Mouse (Mus musculus) midbrain, postnatal 0 days (tissue): Measurements from ENCODE around the gene Sept9. TPM values are rescaled to one million over a fixed set of nuclear protein-coding genes. Genes with fewer than 3 reads are reported as not detected.
A peak's percentile ranks its signal among the peaks of the same experiment; 100 is the strongest.

ENCODE experiments used
- ATAC-seq: fragments of 200-750 bp; cut with Nextera tagmentation; 2 replicates; pipeline ENCODE4 v1.8.0; 2017; ENCODE audit warnings: moderate number of reproducible peaks, mild to moderate bottlenecking, moderate TSS enrichment, moderate library complexity; ENCODE audit not compliant: low FRiP score
- DNase-seq: peaks from one replicate; pipeline ENCODE4 v3.0.0-alpha.2; 2015; ENCODE audit warnings: low spot score
- H3K27ac ChIP-seq: fragments of 300-500 bp; sonication (generic); 2 replicates; pipeline ENCODE4 v1.5.1; 2014; ENCODE audit warnings: low read depth, mild to moderate bottlenecking, low read length, mixed read lengths
- H3K27me3 ChIP-seq: fragments of 300-500 bp; sonication (generic); 2 replicates; pipeline ENCODE4 v1.6.1; 2014; ENCODE audit warnings: low read length, control low read depth, mixed read lengths; ENCODE audit not compliant: insufficient read depth
- H3K36me3 ChIP-seq: fragments of 300-500 bp; sonication (generic); 2 replicates; pipeline ENCODE4 v1.6.1; 2014; ENCODE audit warnings: low read length, control low read depth, mixed read lengths; ENCODE audit not compliant: insufficient read depth
- H3K4me1 ChIP-seq: fragments of 300-500 bp; sonication (generic); 2 replicates; pipeline ENCODE4 v1.6.1; 2014; ENCODE audit warnings: mild to moderate bottlenecking, control low read depth, antibody characterized with exemption, low read length, mixed read lengths; ENCODE audit not compliant: insufficient read depth
- H3K4me2 ChIP-seq: fragments of 300-500 bp; sonication (generic); 2 replicates; pipeline ENCODE4 v1.6.1; 2014; ENCODE audit warnings: low read depth, mild to moderate bottlenecking, low read length, mixed read lengths; ENCODE audit not compliant: poor library complexity, severe bottlenecking
- H3K4me3 ChIP-seq: fragments of 300-500 bp; sonication (generic); 2 replicates; pipeline ENCODE4 v1.5.1; 2014; ENCODE audit warnings: low read depth, mild to moderate bottlenecking, low read length, moderate library complexity
- H3K9ac ChIP-seq: fragments of 300-500 bp; sonication (generic); replicated peaks from 2 replicates; pipeline ENCODE4 v1.6.1; 2014; ENCODE audit warnings: mild to moderate bottlenecking, low read length, moderate library complexity, mixed read lengths; ENCODE audit not compliant: poor library complexity, severe bottlenecking
- H3K9me3 ChIP-seq: fragments of 300-500 bp; sonication (generic); 2 replicates; pipeline ENCODE4 v1.6.1; 2016; ENCODE audit warnings: low read length, control low read depth
- CTCF ChIP-seq: IDR thresholded peaks from 2 replicates; pipeline ENCODE4 v1.5.1; 2016; ENCODE audit warnings: antibody characterized with exemption, mild to moderate bottlenecking
- WGBS: fragments of 180-500 bp; shearing (Covaris S2); extraction: QIAGEN DNeasy Blood & Tissue Kit; methylation state at CpG from one replicate; pipeline ENCODE4 v1.1.7; 2014; 5-methylcytosine and 5-hydroxymethylcytosine counted together
- polyA plus RNA-seq: library from polyadenylated mRNA; unstranded; fragments of >200 nt; fragmentation: Nextera tagmentation; extraction: Ambion mirVana; gene quantifications from 2 replicates; pipeline ENCODE4 v1.2.1, GENCODE M21; 2015
- total RNA-seq: library from RNA; depleted of rRNA; stranded (reverse); fragments of >200 nt; gene quantifications from 2 replicates; pipeline ENCODE4 v1.2.3, GENCODE M21; 2014

Sept9 gene
- total and polyA plus RNA-seq, 2 experiments from 2014 or later = 95.3 to 105 TPM

- 46% methylated on average over 18 of the region's 18 CpGs for WGBS
These were observed 25.2 kb upstream of the Sept9 start for GRCm38 (mm10) chr11:117174098-117174892.

GRCm38 (mm10) chr11:117174924-117175323, 24.5 kb upstream of the Sept9 start:
- Histone ChIP-seq H3K36me3 (no peaks in the 10 kb centered on the region), H3K27me3 (no peaks in the 10 kb centered on the region; the same call in 1 of the 2 replicates), H3K9ac (no peak overlapping the region), H3K4me1 (no peaks in the 10 kb centered on the region), H3K4me3 (no peak overlapping the region), H3K27ac (no peak overlapping the region), H3K4me2 (peak overlapping the region; percentile 20; the same call in 1 of the 2 replicates), H3K9me3 (0 out of 2 replicates have a peak, but pooled peaks cover 1% of the 10 kb centered on the region)
- ATAC-seq (no peak), DNase-seq (no peak)
- 44% methylated on average over 15 of the region's 15 CpGs for WGBS
- no peak for TF ChIP-seq CTCF

More at GRCm38 (mm10) chr11:117174098-117174892, 25.2 kb upstream of the Sept9 start:
- no peaks in the 10 kb centered on the region; the same call in 1 of the 2 replicates for H3K27me3 ChIP-seq
- H3K4me2 ChIP-seq = peak overlapping the region; percentile 10; the same call in 1 of the 2 replicates
- no peaks in the 10 kb centered on the region for H3K4me1 ChIP-seq
- no peak for TF ChIP-seq CTCF
- H3K4me3 ChIP-seq = no peak overlapping the region
- H3K9me3 ChIP-seq = no peaks in the 10 kb centered on the region
- H3K36me3 ChIP-seq = no peaks in the 10 kb centered on the region
- peak; percentile 36 for DNase-seq
- no peak overlapping the region for H3K9ac ChIP-seq
- no peak overlapping the region for H3K27ac ChIP-seq
- no peak for ATAC-seq

DNA sequence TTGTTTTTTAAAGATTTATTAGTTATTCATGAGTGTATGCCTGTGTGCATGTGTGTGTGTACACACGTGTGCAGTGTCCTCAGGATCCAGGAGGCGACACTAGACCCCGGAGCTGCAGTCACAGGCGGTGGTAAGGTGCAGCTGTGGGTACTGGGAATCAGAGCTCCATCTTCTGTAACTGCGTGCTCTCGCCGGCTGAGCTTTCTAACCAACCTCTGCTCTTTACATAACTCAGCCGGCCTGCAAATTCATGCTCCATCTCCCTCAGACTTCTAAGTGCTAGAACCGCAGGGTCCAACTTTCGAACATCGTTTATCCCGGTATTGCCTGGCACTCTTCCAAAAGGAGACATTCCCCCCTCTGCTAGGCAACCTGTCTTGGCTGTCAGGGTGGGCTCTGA, 24.0 kb upstream of the Sept9 start:
- Histone ChIP-seq H3K9me3 (0 out of 2 replicates have a peak, but pooled peaks cover 3% of the 10 kb centered on the region), H3K4me1 (no peaks in the 10 kb centered on the region), H3K4me2 (no peak overlapping the region), H3K9ac (no peak overlapping the region), H3K4me3 (no peak overlapping the region), H3K36me3 (no peaks in the 10 kb centered on the region), H3K27me3 (no peaks in the 10 kb centered on the region; the same call in 1 of the 2 replicates), H3K27ac (no peak overlapping the region)
- ATAC-seq = no peak
- DNase-seq = no peak
- WGBS = 68% methylated on average over 12 of the region's 12 CpGs
- no peak for TF ChIP-seq CTCF

- 32% methylated on average over 5 of the region's 5 CpGs for WGBS
These were observed 23.2 kb upstream of the Sept9 start for GRCm38 (mm10) chr11:117176304-117176703.

DNA sequence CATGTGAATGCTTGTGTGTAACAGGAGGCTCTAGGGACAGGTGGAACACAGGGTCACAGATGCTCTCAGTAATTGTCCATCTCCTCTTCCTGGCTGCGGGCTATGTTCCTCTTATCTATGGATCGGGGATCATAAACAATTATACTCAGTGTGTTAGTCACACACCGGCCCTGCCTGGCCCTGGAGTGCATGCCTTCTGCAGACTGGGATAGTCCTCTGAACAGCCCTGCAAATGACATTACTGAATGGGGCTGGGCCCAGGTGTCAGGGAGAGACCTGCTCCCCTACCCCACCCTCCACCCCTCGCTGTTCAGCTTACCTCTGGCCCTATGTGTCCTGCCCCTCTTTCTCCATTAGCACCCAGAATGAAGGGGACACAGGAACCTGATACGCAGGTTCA, 22.6 kb upstream of the Sept9 start:
- H3K27ac ChIP-seq = no peak overlapping the region
- no peak for TF ChIP-seq CTCF
- DNase-seq (no peak), ATAC-seq (peak; percentile 14; the same call in 1 of the 2 replicates)
- WGBS = 74% methylated on average over 5 of the region's 5 CpGs
- H3K4me2 ChIP-seq = no peak overlapping the region
- no peaks in the 10 kb centered on the region for H3K4me1 ChIP-seq
- H3K27me3 ChIP-seq = no peaks in the 10 kb centered on the region; the same call in 1 of the 2 replicates
- H3K4me3 ChIP-seq = no peak overlapping the region
- H3K9me3 ChIP-seq = 0 out of 2 replicates have a peak, but pooled peaks cover 3% of the 10 kb centered on the region
- no peaks in the 10 kb centered on the region for H3K36me3 ChIP-seq
- no peak overlapping the region for H3K9ac ChIP-seq

More at GRCm38 (mm10) chr11:117176304-117176703, 23.2 kb upstream of the Sept9 start:
- no peak overlapping the region for H3K4me3 ChIP-seq
- H3K27ac ChIP-seq = no peak overlapping the region
- peak; percentile 74 for TF ChIP-seq CTCF
- 0 out of 2 replicates have a peak, but pooled peaks cover 3% of the 10 kb centered on the region for H3K9me3 ChIP-seq
- no peak overlapping the region for H3K4me2 ChIP-seq
- H3K27me3 ChIP-seq = no peaks in the 10 kb centered on the region; the same call in 1 of the 2 replicates
- no peak overlapping the region for H3K9ac ChIP-seq
- DNase-seq = peak; percentile 34
- H3K36me3 ChIP-seq = no peaks in the 10 kb centered on the region
- no peaks in the 10 kb centered on the region for H3K4me1 ChIP-seq
- ATAC-seq = peak; percentile 31; the same call in 1 of the 2 replicates
